Mouse (Mus musculus) embryonic facial prominence, embryonic 11.5 days (tissue): ENCODE results near the gene Il13ra1. TPM values are rescaled to one million over a fixed set of nuclear protein-coding genes. Genes with fewer than 3 reads are reported as not detected.

Experiments
- ATAC-seq: fragments of 200-750 bp; cut with Nextera tagmentation; replicated peaks from 2 replicates; pipeline ENCODE4 v1.8.0; 2017; ENCODE audit warnings: low read depth; ENCODE audit not compliant: insufficient number of reproducible peaks, low FRiP score, low TSS enrichment
- DNase-seq: peaks from one replicate; pipeline ENCODE4 v3.0.0-alpha.2; 2015; ENCODE audit warnings: low spot score
- H3K27ac ChIP-seq: fragments of 300-500 bp; sonication (generic); replicated peaks from 2 replicates; pipeline ENCODE4 v1.5.1; 2014; ENCODE audit warnings: mild to moderate bottlenecking, low read depth, low read length, control low read depth
- H3K27me3 ChIP-seq: fragments of 300-500 bp; sonication (generic); 2 replicates; pipeline ENCODE4 v1.6.1; 2014; ENCODE audit warnings: mild to moderate bottlenecking, low read length, moderate library complexity, mixed read lengths; ENCODE audit not compliant: control insufficient read depth, insufficient read depth
- H3K36me3 ChIP-seq: fragments of 300-500 bp; sonication (generic); replicated peaks from 2 replicates; pipeline ENCODE4 v1.6.1; 2014; ENCODE audit warnings: low read depth, mild to moderate bottlenecking, low read length, moderate library complexity, mixed read lengths; ENCODE audit not compliant: control insufficient read depth, insufficient read depth
- H3K4me1 ChIP-seq: fragments of 300-500 bp; sonication (generic); 2 replicates; pipeline ENCODE4 v1.6.1; 2014; ENCODE audit warnings: low read length, mixed read lengths; ENCODE audit not compliant: control insufficient read depth, insufficient read depth
- H3K4me2 ChIP-seq: fragments of 300-500 bp; sonication (generic); 2 replicates; pipeline ENCODE4 v1.6.1; 2014; ENCODE audit warnings: low read depth, mild to moderate bottlenecking, control low read depth, low read length, moderate library complexity
- H3K4me3 ChIP-seq: fragments of 300-500 bp; sonication (generic); 2 replicates; pipeline ENCODE4 v1.5.1; 2014; ENCODE audit warnings: low read depth, low read length, control low read depth
- H3K9ac ChIP-seq: fragments of 300-500 bp; sonication (generic); replicated peaks from 2 replicates; pipeline ENCODE4 v1.6.1; 2014; ENCODE audit warnings: mild to moderate bottlenecking, control low read depth, low read length
- H3K9me3 ChIP-seq: fragments of 300-500 bp; sonication (generic); replicated peaks from 2 replicates; pipeline ENCODE4 v1.6.1; 2016; ENCODE audit warnings: mild to moderate bottlenecking, low read length, inconsistent platforms, mixed read lengths; ENCODE audit not compliant: control insufficient read depth
- WGBS: fragments of 180-500 bp; shearing (Covaris S2); extraction: QIAGEN DNeasy Blood & Tissue Kit; methylation state at CpG from one replicate; pipeline ENCODE4 v1.1.7; 2014; 5-methylcytosine and 5-hydroxymethylcytosine counted together
- polyA plus RNA-seq: library from polyadenylated mRNA; unstranded; fragments of >200 nt; fragmentation: Nextera tagmentation; extraction: Ambion mirVana; gene quantifications from 2 replicates; pipeline ENCODE4 v1.2.1, GENCODE M21; 2014

Il13ra1 gene
- polyA plus RNA-seq, 1 experiment from 2014 or later = 9.5 TPM

DNA sequence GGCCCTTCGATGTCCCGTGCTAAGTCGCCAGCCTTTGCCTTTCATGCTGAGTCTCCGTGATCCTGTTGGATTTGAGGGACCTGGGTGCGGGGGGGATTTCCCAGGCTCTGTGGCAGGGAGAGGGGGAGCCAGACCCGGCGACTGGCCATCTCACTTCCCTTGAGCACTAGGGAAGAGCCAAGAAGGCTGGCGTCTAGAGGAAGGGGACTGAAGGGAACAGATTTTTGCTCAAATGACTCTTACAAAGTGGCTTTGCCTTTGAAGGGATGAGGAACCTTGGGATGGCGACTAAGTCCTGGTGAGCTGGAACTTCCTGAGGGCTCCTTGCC, 476 bp downstream of the Il13ra1 start:
- H3K27me3 ChIP-seq = no peaks in the 10 kb centered on the region

GRCm38 (mm10) chrX:36115171-36115570, 3.3 kb downstream of the Il13ra1 start:
- Histone ChIP-seq H3K4me1 (no peaks in the 10 kb centered on the region), H3K4me3 (no peak overlapping the region), H3K4me2 (no peak overlapping the region), H3K9me3 (no peaks in the 10 kb centered on the region), H3K27me3 (no peaks in the 10 kb centered on the region), H3K27ac (no peak overlapping the region), H3K36me3 (no peaks in the 10 kb centered on the region), H3K9ac (no peak overlapping the region)
- DNase-seq (no peak), ATAC-seq (no peak)
- WGBS = 94% methylated on average over 4 of the region's 4 CpGs

More for the DNA sequence above, 476 bp downstream of the Il13ra1 start:
- peak overlapping the region; percentile 46 for H3K4me3 ChIP-seq
- DNase-seq (peak; percentile 1), ATAC-seq (no peak)
- no peaks in the 10 kb centered on the region for H3K4me1 ChIP-seq
- WGBS = 29% methylated on average over 9 of the region's 9 CpGs
- peak overlapping the region; percentile 57 for H3K9ac ChIP-seq
- no peaks in the 10 kb centered on the region for H3K36me3 ChIP-seq
- H3K9me3 ChIP-seq = no peaks in the 10 kb centered on the region
- peak overlapping the region; percentile 64 for H3K4me2 ChIP-seq
- H3K27ac ChIP-seq = no peak overlapping the region

DNA sequence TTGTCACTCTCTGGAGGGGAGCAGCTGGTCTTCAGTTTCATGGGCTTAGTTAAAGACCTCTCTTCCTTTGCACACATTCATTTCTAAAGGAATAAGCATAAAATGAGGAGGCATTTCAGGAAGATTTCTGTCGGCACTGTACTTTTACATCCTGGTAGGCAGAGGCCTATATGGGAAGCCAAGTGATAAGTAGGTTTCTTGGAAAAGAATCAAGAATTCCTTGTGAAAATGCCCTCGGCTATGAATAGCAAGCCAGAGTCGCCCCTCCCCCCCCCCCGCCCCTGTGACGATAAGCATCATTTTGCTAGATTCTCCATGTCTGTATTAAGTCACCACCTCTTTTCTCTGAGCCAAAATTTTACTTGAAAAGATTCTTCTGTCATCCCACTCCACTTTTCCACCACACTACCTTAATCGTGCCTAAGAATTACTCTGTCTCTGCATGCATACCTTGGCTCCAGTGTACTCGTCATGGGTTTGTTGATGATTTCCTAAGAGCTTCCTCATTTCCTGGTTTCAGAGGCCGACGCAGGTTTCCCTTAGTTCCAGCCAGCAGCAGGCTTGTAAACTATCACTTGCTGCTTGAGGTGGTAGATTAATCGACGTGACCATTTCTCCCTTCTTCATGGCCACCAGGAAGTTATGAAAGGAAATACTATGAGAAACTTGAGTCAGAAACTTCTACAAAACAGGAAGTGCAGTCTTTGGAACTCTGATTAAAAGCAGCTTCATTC, 17.3 kb downstream of the Il13ra1 start:
- Histone ChIP-seq H3K27ac (no peak overlapping the region), H3K4me2 (no peak overlapping the region), H3K9ac (no peak overlapping the region), H3K36me3 (no peaks in the 10 kb centered on the region), H3K4me3 (no peak overlapping the region), H3K27me3 (no peaks in the 10 kb centered on the region), H3K9me3 (no peaks in the 10 kb centered on the region), H3K4me1 (no peaks in the 10 kb centered on the region)
- DNase-seq (no peak), ATAC-seq (no peak)
- WGBS = 56% methylated on average over 11 of the region's 11 CpGs

DNA sequence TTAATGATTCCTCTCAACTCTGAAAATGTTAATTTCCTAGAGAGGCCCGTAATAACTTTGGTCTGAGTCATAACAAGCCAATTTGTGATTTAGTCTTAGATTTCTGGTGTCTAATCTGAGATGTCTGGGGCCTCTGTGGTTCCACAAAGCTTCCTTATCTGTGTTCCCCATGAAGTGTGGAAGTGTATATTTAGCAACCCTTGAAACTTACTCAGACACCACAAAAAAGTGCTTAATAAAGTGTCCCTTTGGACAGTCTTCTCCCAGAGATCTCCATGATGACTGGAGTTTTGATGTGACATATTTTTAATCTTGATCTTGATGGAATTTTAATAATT, 17.8 kb downstream of the Il13ra1 start:
- 57% methylated on average over 1 of the region's 1 CpGs for WGBS
- Histone ChIP-seq H3K9ac (no peak overlapping the region), H3K4me2 (no peak overlapping the region), H3K27me3 (no peaks in the 10 kb centered on the region), H3K9me3 (no peaks in the 10 kb centered on the region), H3K4me1 (no peaks in the 10 kb centered on the region), H3K27ac (no peak overlapping the region), H3K36me3 (no peaks in the 10 kb centered on the region), H3K4me3 (no peak overlapping the region)
- ATAC-seq = no peak
- no peak for DNase-seq

GRCm38 (mm10) chrX:36136346-36136745, 24.4 kb downstream of the Il13ra1 start:
- no peaks in the 10 kb centered on the region for H3K27me3 ChIP-seq
- no peak overlapping the region for H3K4me3 ChIP-seq
- H3K4me1 ChIP-seq = no peaks in the 10 kb centered on the region
- no peaks in the 10 kb centered on the region for H3K36me3 ChIP-seq
- no peak for ATAC-seq
- H3K9me3 ChIP-seq = no peaks in the 10 kb centered on the region
- DNase-seq = no peak
- H3K9ac ChIP-seq = no peak overlapping the region
- 64% methylated on average over 1 of the region's 1 CpGs for WGBS
- no peak overlapping the region for H3K27ac ChIP-seq
- H3K4me2 ChIP-seq = no peak overlapping the region

- Histone ChIP-seq H3K9ac (no peak overlapping the region), H3K27ac (no peak overlapping the region), H3K9me3 (no peaks in the 10 kb centered on the region), H3K36me3 (no peaks in the 10 kb centered on the region), H3K4me2 (no peak overlapping the region), H3K4me1 (no peaks in the 10 kb centered on the region), H3K27me3 (no peaks in the 10 kb centered on the region), H3K4me3 (no peak overlapping the region)
- ATAC-seq = no peak
- 78% methylated on average over 6 of the region's 6 CpGs for WGBS
- DNase-seq = no peak
Observed at GRCm38 (mm10) chrX:36141994-36142639, 30.2 kb downstream of the Il13ra1 start.

DNA sequence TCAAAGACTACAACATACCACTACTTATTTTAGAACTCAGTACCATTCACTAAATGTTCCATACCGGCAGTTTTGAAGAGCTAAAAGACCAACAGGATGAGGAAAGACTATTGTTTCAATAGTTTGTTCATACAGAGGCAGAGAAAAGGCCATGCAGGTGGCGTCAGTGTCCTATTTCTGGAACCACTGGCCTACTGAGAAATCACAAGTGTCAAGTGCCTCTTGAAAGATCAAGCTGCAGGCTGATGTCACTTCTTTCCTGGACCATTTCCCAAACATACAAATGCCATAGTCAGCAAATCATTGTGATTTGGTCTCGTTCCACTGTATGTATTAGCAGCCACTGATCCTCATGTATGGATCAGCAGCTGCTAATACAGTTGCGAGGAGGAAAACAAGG, 34.8 kb downstream of the Il13ra1 start:
- WGBS = 73% methylated on average over 4 of the region's 4 CpGs
- H3K27ac ChIP-seq = no peak overlapping the region
- no peaks in the 10 kb centered on the region for H3K9me3 ChIP-seq
- H3K4me2 ChIP-seq = no peak overlapping the region
- no peak overlapping the region for H3K9ac ChIP-seq
- no peaks in the 10 kb centered on the region for H3K36me3 ChIP-seq
- ATAC-seq = no peak
- no peaks in the 10 kb centered on the region for H3K27me3 ChIP-seq
- no peak overlapping the region for H3K4me3 ChIP-seq
- H3K4me1 ChIP-seq = no peaks in the 10 kb centered on the region
- DNase-seq = no peak

GRCm38 (mm10) chrX:36150100-36150499, 38.2 kb downstream of the Il13ra1 start:
- H3K4me2 ChIP-seq = no peak overlapping the region
- H3K4me3 ChIP-seq = no peak overlapping the region
- no peaks in the 10 kb centered on the region for H3K27me3 ChIP-seq
- ATAC-seq (no peak), DNase-seq (no peak)
- no peak overlapping the region for H3K9ac ChIP-seq
- no peaks in the 10 kb centered on the region for H3K9me3 ChIP-seq
- no peaks in the 10 kb centered on the region for H3K36me3 ChIP-seq
- no peak overlapping the region for H3K27ac ChIP-seq
- H3K4me1 ChIP-seq = no peaks in the 10 kb centered on the region
